In genomic region chr2:71758591-71759531, GRCm38 (mm10) we compare ENCODE assay signal across 13 mouse cellular contexts. TPM values are rescaled to one million over a fixed set of nuclear protein-coding genes. Genes with fewer than 3 reads are reported as not detected.
A peak's percentile ranks its signal among the peaks of the same experiment; 100 is the strongest.
DNase-seq lines count a peak whose midpoint lies in the region; ATAC-seq and TF ChIP-seq lines count a peak whose summit lies in the region.
"Had no signal": no experiment of that assay in that cellular context is flagged by ENCODE, and none has a peak within 500 bp of the region (broad histone marks: within the 10 kb centered on the region; RNA-seq: fewer than 3 reads in every experiment).

No protein-coding gene starts in this region.

- H3K9me3 ChIP-seq in hindbrain, postnatal 0 days (ENCODE audit: low read length) = no peaks in the 10 kb centered on the region
- H3K9me3 ChIP-seq in hindbrain, embryonic 10.5 days = no peaks in the 10 kb centered on the region
- H3K9me3 ChIP-seq in midbrain, embryonic 11.5 days (ENCODE audit: control insufficient read depth, low read length) = no peaks in the 10 kb centered on the region
- H3K9me3 ChIP-seq in midbrain, embryonic 15.5 days = no peaks in the 10 kb centered on the region
- no peaks in the 10 kb centered on the region for H3K9me3 ChIP-seq in limb, embryonic 14.5 days (ENCODE audit: control insufficient read depth, low read length)

- no peaks in the 10 kb centered on the region for H3K4me1 ChIP-seq in hindbrain, postnatal 0 days (ENCODE audit: insufficient read depth, low read length)
- peaks cover 17% of the 10 kb centered on the region for H3K4me1 ChIP-seq in hindbrain, embryonic 10.5 days (replicated peaks)
- H3K4me1 ChIP-seq in midbrain, embryonic 11.5 days (ENCODE audit: control insufficient read depth, insufficient read depth, low read length) = peaks cover 3% of the 10 kb centered on the region
- 0 out of 2 replicates have a peak, but pooled peaks cover 3% of the 10 kb centered on the region for H3K4me1 ChIP-seq in midbrain, embryonic 15.5 days
- peaks cover 12% of the 10 kb centered on the region; the same call in 1 of the 2 replicates for H3K4me1 ChIP-seq in limb, embryonic 14.5 days (ENCODE audit: control insufficient read depth, insufficient read depth, low read length)

- DNase-seq in hindbrain, postnatal 0 days (ENCODE audit: low spot score) = no peak
- DNase-seq in hindbrain, embryonic 10.5 days (ENCODE audit: low spot score) = no peak
- peak; percentile 80 for DNase-seq in midbrain, embryonic 11.5 days (ENCODE audit: low spot score, missing footprints)
- DNase-seq in brain, embryonic 14.5 days (ENCODE audit: low read depth) = peak; percentile 48
- no peak for DNase-seq in limb, embryonic 14.5 days (ENCODE audit: low spot score)
- DNase-seq in retina, postnatal 1 day = no peak
- DNase-seq in cerebellum, postnatal 10 days = no peak
- DNase-seq: gastrocnemius, adult 2 months; kidney, adult 2 months; liver, postnatal 0 days; right cerebral cortex, adult 18-20 months had no signal

- H3K27me3 ChIP-seq in hindbrain, postnatal 0 days (ENCODE audit: insufficient read depth, low read length) = no peaks in the 10 kb centered on the region
- peaks cover 5% of the 10 kb centered on the region; the same call in 1 of the 2 replicates for H3K27me3 ChIP-seq in hindbrain, embryonic 10.5 days (ENCODE audit: insufficient read depth, poor library complexity, severe bottlenecking)
- H3K27me3 ChIP-seq in midbrain, embryonic 11.5 days (ENCODE audit: control insufficient read depth, insufficient read depth, low read length) = no peaks in the 10 kb centered on the region
- H3K27me3 ChIP-seq in midbrain, embryonic 15.5 days (replicated peaks) = no peaks in the 10 kb centered on the region
- H3K27me3 ChIP-seq in limb, embryonic 14.5 days (ENCODE audit: control insufficient read depth, insufficient read depth, low read length) = no peaks in the 10 kb centered on the region

- ATAC-seq in hindbrain, postnatal 0 days = no peak
- no peak for ATAC-seq in midbrain, embryonic 11.5 days (ENCODE audit: low FRiP score)
- ATAC-seq in midbrain, embryonic 15.5 days (replicated peaks) = no peak
- ATAC-seq in limb, embryonic 14.5 days (ENCODE audit: low FRiP score, low read depth) = no peak
- ATAC-seq: liver, postnatal 0 days; midbrain, embryonic 16.5 days had no signal

- 56% methylated on average over 19 of the region's 19 CpGs for WGBS in hindbrain, postnatal 0 days
- WGBS in hindbrain, embryonic 10.5 days = 59% methylated on average over 19 of the region's 19 CpGs
- WGBS in midbrain, embryonic 11.5 days = 62% methylated on average over 19 of the region's 19 CpGs
- WGBS in midbrain, embryonic 15.5 days = 54% methylated on average over 19 of the region's 19 CpGs
- WGBS in limb, embryonic 14.5 days = 32% methylated on average over 19 of the region's 19 CpGs

- H3K9ac ChIP-seq in hindbrain, postnatal 0 days (replicated peaks; ENCODE audit: low read length) = no peak overlapping the region
- H3K9ac ChIP-seq in midbrain, embryonic 11.5 days (ENCODE audit: low read length) = no peak overlapping the region
- no peak overlapping the region for H3K9ac ChIP-seq in midbrain, embryonic 15.5 days
- H3K9ac ChIP-seq in limb, embryonic 14.5 days (ENCODE audit: low read depth, low read length, severe bottlenecking) = no peak overlapping the region
- H3K9ac ChIP-seq: liver, postnatal 0 days had no signal

- TF ChIP-seq POLR2A in brain, embryonic 14.5 days (IDR thresholded peaks at IDR 0.05; ENCODE audit: borderline replicate concordance, extremely low read depth, insufficient read depth, insufficient read length, poor library complexity, severe bottlenecking) = no peak
- no peak for TF ChIP-seq POLR2A in limb, embryonic 14.5 days (IDR thresholded peaks at IDR 0.05; ENCODE audit: borderline replicate concordance, extremely low read depth, insufficient read depth, insufficient read length)

- TF ChIP-seq CTCF in hindbrain, postnatal 0 days (IDR thresholded peaks at IDR 0.05; ENCODE audit: low read depth) = no peak
- TF ChIP-seq CTCF in brain, embryonic 14.5 days (IDR thresholded peaks at IDR 0.05; ENCODE audit: borderline replicate concordance, extremely low read depth, insufficient read depth, insufficient read length) = no peak

- no peak overlapping the region for H3K27ac ChIP-seq in hindbrain, postnatal 0 days
- H3K27ac ChIP-seq in hindbrain, embryonic 10.5 days = no peak overlapping the region
- H3K27ac ChIP-seq in midbrain, embryonic 11.5 days (ENCODE audit: low read depth, low read length) = no peak overlapping the region
- no peak overlapping the region for H3K27ac ChIP-seq in midbrain, embryonic 15.5 days
- no peak overlapping the region for H3K27ac ChIP-seq in limb, embryonic 14.5 days (replicated peaks; ENCODE audit: low read depth, low read length)
- H3K27ac ChIP-seq: gastrocnemius, adult 2 months had no signal

- H3K4me3 ChIP-seq in hindbrain, postnatal 0 days (ENCODE audit: low read length) = no peak overlapping the region
- no peak overlapping the region for H3K4me3 ChIP-seq in hindbrain, embryonic 10.5 days
- H3K4me3 ChIP-seq in midbrain, embryonic 11.5 days (ENCODE audit: low read depth, low read length) = no peak overlapping the region
- no peak overlapping the region for H3K4me3 ChIP-seq in midbrain, embryonic 15.5 days
- H3K4me3 ChIP-seq in limb, embryonic 14.5 days (replicated peaks; ENCODE audit: low read length) = no peak overlapping the region
- H3K4me3 ChIP-seq: gastrocnemius, adult 2 months had no signal

- H3K4me2 ChIP-seq in hindbrain, postnatal 0 days (ENCODE audit: low read depth, low read length) = 0 out of 2 replicates have a peak overlapping the region, but pooled peaks have one; percentile 3
- no peak overlapping the region for H3K4me2 ChIP-seq in midbrain, embryonic 11.5 days
- H3K4me2 ChIP-seq in midbrain, embryonic 15.5 days = no peak overlapping the region
- H3K4me2 ChIP-seq in limb, embryonic 14.5 days (replicated peaks; ENCODE audit: low read depth, low read length, severe bottlenecking) = 0 out of 2 replicates have a peak overlapping the region, but pooled peaks have one; percentile 11

- no peaks in the 10 kb centered on the region for H3K36me3 ChIP-seq in hindbrain, postnatal 0 days (ENCODE audit: insufficient read depth, low read length)
- H3K36me3 ChIP-seq in hindbrain, embryonic 10.5 days = no peaks in the 10 kb centered on the region
- H3K36me3 ChIP-seq in midbrain, embryonic 11.5 days (ENCODE audit: control insufficient read depth, insufficient read depth, low read length) = no peaks in the 10 kb centered on the region
- H3K36me3 ChIP-seq in midbrain, embryonic 15.5 days (replicated peaks) = no peaks in the 10 kb centered on the region
- no peaks in the 10 kb centered on the region for H3K36me3 ChIP-seq in limb, embryonic 14.5 days (ENCODE audit: control insufficient read depth, insufficient read depth, low read length)

RNA-seq across cellular contexts. Expression of gene Itga6, which starts 13.4 kb away (rescaled TPM):
- total RNA-seq in hindbrain, postnatal 0 days (2014; rRNA removed) = 46.7 and 50.0 TPM in 2 replicates
- polyA plus RNA-seq in hindbrain, postnatal 0 days (2015; fragmentation: Nextera tagmentation; extraction: Ambion mirVana) = 20.0 and 20.7 TPM in 2 replicates
- 19.5 and 28.0 TPM in 2 replicates for polyA plus RNA-seq in hindbrain, embryonic 10.5 days (2016; fragmentation: Nextera tagmentation; extraction: Ambion mirVana)
- polyA plus RNA-seq in midbrain, embryonic 11.5 days (2014; fragmentation: Nextera tagmentation; extraction: Ambion mirVana) = 28.5 and 28.7 TPM in 2 replicates
- polyA plus RNA-seq in midbrain, embryonic 15.5 days (2015; fragmentation: Nextera tagmentation; extraction: Ambion mirVana) = 18.6 and 19.2 TPM in 2 replicates
- polyA plus RNA-seq in brain, embryonic 14.5 days (2012; rRNA removed) = 30.7 and 36.8 TPM in 2 replicates
- polyA plus RNA-seq in limb, embryonic 14.5 days (2012; rRNA removed) = 49.2 and 49.6 TPM in 2 replicates
- 59.1 and 59.6 TPM in 2 replicates for polyA plus RNA-seq in limb, embryonic 14.5 days (2014; fragmentation: Nextera tagmentation; extraction: Ambion mirVana)

Comparison
In these comparisons a context has a peak if more than half of its experiments do, and no peak if none do; other contexts are left out.
1. DNase-seq: peak in midbrain, embryonic 11.5 days (single experiment) and brain, embryonic 14.5 days (single experiment); none in hindbrain, postnatal 0 days (single experiment), hindbrain, embryonic 10.5 days (single experiment), limb, embryonic 14.5 days (single experiment), retina, postnatal 1 day (single experiment) and cerebellum, postnatal 10 days (0 of 2).
2. H3K4me2 ChIP-seq: peak in hindbrain, postnatal 0 days (single experiment) and limb, embryonic 14.5 days (single experiment); none in midbrain, embryonic 11.5 days (single experiment) and midbrain, embryonic 15.5 days (single experiment).